Mouse (Mus musculus) heart, postnatal 0 days (tissue): ENCODE measurements around the gene Olfr419. TPM values are rescaled to one million over a fixed set of nuclear protein-coding genes. Genes with fewer than 3 reads are reported as not detected.
A peak's percentile ranks its signal among the peaks of the same experiment; 100 is the strongest.

Source experiments
- ATAC-seq: fragments of 200-750 bp; cut with Nextera tagmentation; 2 replicates; pipeline ENCODE4 v1.8.0; 2017; ENCODE audit warnings: low read depth, moderate number of reproducible peaks, moderate library complexity; ENCODE audit not compliant: insufficient read depth
- DNase-seq: peaks from one replicate; pipeline ENCODE4 v3.0.0-alpha.2; 2016; ENCODE audit warnings: low spot score
- H3K27ac ChIP-seq: fragments of 300-500 bp; sonication (generic); 2 replicates; pipeline ENCODE4 v1.5.1; 2014; ENCODE audit warnings: low read depth, mild to moderate bottlenecking
- H3K27me3 ChIP-seq: fragments of 300-500 bp; sonication (generic); 2 replicates; pipeline ENCODE4 v1.6.1; 2014; ENCODE audit warnings: low read length, mixed read lengths; ENCODE audit not compliant: control insufficient read depth, insufficient read depth
- H3K36me3 ChIP-seq: fragments of 300-500 bp; sonication (generic); replicated peaks from 2 replicates; pipeline ENCODE4 v1.6.1; 2014; ENCODE audit warnings: low read length, mixed read lengths; ENCODE audit not compliant: control insufficient read depth, insufficient read depth
- H3K4me1 ChIP-seq: fragments of 300-500 bp; sonication (generic); 2 replicates; pipeline ENCODE4 v1.6.1; 2014; ENCODE audit warnings: antibody characterized with exemption; ENCODE audit not compliant: control insufficient read depth, insufficient read depth
- H3K4me2 ChIP-seq: fragments of 300-500 bp; sonication (generic); 2 replicates; pipeline ENCODE4 v1.6.1; 2014; ENCODE audit warnings: low read depth, mild to moderate bottlenecking, low read length, moderate library complexity
- H3K4me3 ChIP-seq: fragments of 300-500 bp; sonication (generic); 2 replicates; pipeline ENCODE4 v1.5.1; 2014; ENCODE audit warnings: low read depth, low read length
- H3K9ac ChIP-seq: fragments of 300-500 bp; sonication (generic); replicated peaks from 2 replicates; pipeline ENCODE4 v1.6.1; 2014; ENCODE audit warnings: low read depth, low read length, mixed read lengths
- H3K9me3 ChIP-seq: fragments of 300-500 bp; sonication (generic); replicated peaks from 2 replicates; pipeline ENCODE4 v1.6.1; 2016; ENCODE audit warnings: low read length; ENCODE audit not compliant: control insufficient read depth
- CTCF ChIP-seq: IDR thresholded peaks from 2 replicates; pipeline ENCODE4 v1.5.1; 2016; ENCODE audit warnings: antibody characterized with exemption, control low read depth, low read depth
- EP300 ChIP-seq: IDR thresholded peaks from 2 replicates; pipeline ENCODE4 v1.6.1; 2016; ENCODE audit warnings: antibody characterized with exemption, low read depth
- WGBS: fragments of 180-500 bp; shearing (Covaris S2); extraction: QIAGEN DNeasy Blood & Tissue Kit; methylation state at CpG from one replicate; pipeline ENCODE4 v1.1.7; 2014; 5-methylcytosine and 5-hydroxymethylcytosine counted together
- polyA plus RNA-seq: library from polyadenylated mRNA; unstranded; fragments of >200 nt; fragmentation: Nextera tagmentation; extraction: Ambion mirVana; gene quantifications from 2 replicates; pipeline ENCODE4 v1.2.1, GENCODE M21; 2015
- total RNA-seq: library from RNA; depleted of rRNA; stranded (reverse); fragments of >200 nt; gene quantifications from 2 replicates; pipeline ENCODE4 v1.2.3, GENCODE M21; 2014; ENCODE audit warnings: low replicate concordance

Olfr419 gene
- total and polyA plus RNA-seq, 2 experiments from 2014 or later = not detected

DNA sequence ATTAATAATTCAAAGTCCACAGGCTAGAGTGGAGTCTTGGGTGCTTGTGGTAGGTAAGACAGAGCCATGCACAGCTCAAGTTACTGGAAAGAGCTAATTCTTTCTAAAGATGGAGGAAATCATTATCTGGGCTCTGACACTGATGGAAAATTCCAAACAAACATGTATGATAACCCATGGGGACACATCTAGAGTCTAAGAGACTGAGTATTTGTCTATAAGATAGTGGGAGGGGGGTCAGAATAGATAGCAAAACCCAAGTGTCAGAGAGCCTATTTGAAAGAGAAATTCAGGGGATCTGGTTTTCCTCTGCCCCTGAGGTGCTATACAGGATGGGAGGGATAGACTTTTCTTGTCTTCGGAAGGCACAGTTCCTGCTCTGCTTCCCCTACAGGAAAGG, 5.8 kb downstream of the Olfr419 start:
- H3K36me3 ChIP-seq = peaks cover 9% of the 10 kb centered on the region; the same call in 1 of the 2 replicates
- WGBS = 46% methylated on average over 1 of the region's 1 CpGs
- no peak for DNase-seq
- no peaks in the 10 kb centered on the region for H3K4me1 ChIP-seq
- ATAC-seq = no peak
- H3K4me3 ChIP-seq = no peak overlapping the region
- no peak overlapping the region for H3K27ac ChIP-seq
- no peaks in the 10 kb centered on the region for H3K27me3 ChIP-seq
- no peak overlapping the region for H3K4me2 ChIP-seq
- TF ChIP-seq EP300 = no peak
- no peak for TF ChIP-seq CTCF
- H3K9me3 ChIP-seq = no peaks in the 10 kb centered on the region
- H3K9ac ChIP-seq = no peak overlapping the region

DNA sequence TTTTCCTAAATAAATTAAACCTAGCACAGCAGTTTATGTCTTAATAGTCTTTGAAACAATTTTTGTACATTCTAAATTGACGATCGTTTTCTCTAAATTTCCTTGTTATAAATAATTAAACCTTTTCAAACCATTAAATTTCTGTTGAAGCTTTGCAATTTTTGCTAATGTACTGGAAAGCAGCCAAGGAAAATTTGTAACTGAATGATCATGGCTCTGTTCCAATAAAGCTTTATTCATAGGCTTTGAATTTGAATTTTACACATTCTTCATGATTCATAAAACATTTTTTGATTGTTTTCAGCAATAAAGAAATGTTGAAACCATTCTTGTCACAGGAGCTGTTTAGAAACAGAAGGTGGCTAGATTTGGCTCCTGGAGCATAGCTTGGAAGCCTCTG, 7.2 kb downstream of the Olfr419 start:
- TF ChIP-seq EP300 = no peak
- Histone ChIP-seq H3K4me1 (no peaks in the 10 kb centered on the region), H3K27ac (no peak overlapping the region), H3K9me3 (no peaks in the 10 kb centered on the region), H3K4me2 (no peak overlapping the region), H3K27me3 (no peaks in the 10 kb centered on the region), H3K4me3 (no peak overlapping the region), H3K9ac (no peak overlapping the region), H3K36me3 (peaks cover 9% of the 10 kb centered on the region; the same call in 1 of the 2 replicates)
- ATAC-seq = no peak
- no peak for DNase-seq
- 94% methylated on average over 2 of the region's 2 CpGs for WGBS

DNA sequence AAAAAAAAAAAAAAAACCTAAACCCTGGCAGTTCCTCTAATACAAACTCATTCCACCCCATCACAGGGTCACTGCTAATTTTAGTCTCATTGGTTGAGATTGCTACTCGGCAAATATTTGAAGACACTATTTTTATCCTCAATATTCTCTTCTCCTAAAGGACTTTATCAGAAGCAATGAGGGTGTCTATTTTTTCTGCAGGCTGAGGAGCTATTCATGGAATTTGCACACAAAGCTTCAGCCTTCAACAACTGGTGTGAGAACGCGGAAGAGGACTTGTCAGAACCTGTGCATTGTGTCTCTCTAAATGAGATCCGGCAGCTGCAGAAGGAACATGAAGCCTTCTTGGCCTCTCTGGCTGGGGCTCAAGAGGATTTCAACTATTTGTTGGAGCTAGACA, 11.9 kb downstream of the Olfr419 start:
- Histone ChIP-seq H3K4me3 (no peak overlapping the region), H3K4me2 (peak overlapping the region; percentile 33), H3K36me3 (no peaks in the 10 kb centered on the region), H3K27me3 (no peaks in the 10 kb centered on the region), H3K27ac (peak overlapping the region; percentile 83), H3K9ac (no peak overlapping the region), H3K4me1 (no peaks in the 10 kb centered on the region), H3K9me3 (no peaks in the 10 kb centered on the region)
- peak; percentile 66 for ATAC-seq
- WGBS = 25% methylated on average over 4 of the region's 4 CpGs
- peak; percentile 51 for DNase-seq
- TF ChIP-seq CTCF (no peak), EP300 (no peak)

DNA sequence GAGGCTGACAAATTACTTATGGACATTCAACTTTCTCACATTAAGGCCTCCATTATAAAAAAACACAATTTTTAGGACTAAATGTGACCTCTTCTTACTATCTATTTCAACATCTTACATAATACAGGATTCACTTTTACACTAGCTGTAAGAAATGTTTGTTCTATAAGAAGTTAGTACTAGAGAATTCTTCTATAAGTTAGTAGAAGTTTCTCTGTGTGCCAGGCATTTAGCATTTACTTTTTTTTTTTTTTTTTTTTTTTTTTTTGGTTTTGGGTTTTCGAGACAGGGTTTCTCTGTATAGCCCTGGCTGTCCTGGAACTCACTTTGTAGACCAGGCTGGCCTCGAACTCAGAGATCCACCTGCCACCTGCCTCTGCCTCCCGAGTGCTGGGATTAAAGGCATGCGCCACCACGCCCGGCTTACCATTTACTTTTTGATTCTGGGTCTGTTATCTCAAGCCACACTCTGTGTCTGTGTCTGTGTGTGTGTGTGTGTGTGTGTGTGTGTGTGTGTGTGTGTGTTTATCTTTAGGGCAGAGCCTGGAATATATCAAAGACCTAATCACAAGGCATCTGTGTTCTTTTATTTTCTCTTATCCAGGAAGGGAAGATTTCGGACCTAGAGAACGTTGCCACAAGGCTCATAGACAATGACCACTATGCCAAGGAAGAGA, 35.2 kb downstream of the Olfr419 start:
- Histone ChIP-seq H3K4me2 (no peak overlapping the region), H3K4me3 (no peak overlapping the region), H3K9me3 (no peaks in the 10 kb centered on the region), H3K36me3 (0 out of 2 replicates have a peak, but pooled peaks cover 9% of the 10 kb centered on the region), H3K27ac (no peak overlapping the region), H3K9ac (no peak overlapping the region), H3K27me3 (no peaks in the 10 kb centered on the region), H3K4me1 (no peaks in the 10 kb centered on the region)
- no peak for ATAC-seq
- WGBS = 74% methylated on average over 8 of the region's 8 CpGs
- TF ChIP-seq EP300 (no peak), CTCF (no peak)
- no peak for DNase-seq

DNA sequence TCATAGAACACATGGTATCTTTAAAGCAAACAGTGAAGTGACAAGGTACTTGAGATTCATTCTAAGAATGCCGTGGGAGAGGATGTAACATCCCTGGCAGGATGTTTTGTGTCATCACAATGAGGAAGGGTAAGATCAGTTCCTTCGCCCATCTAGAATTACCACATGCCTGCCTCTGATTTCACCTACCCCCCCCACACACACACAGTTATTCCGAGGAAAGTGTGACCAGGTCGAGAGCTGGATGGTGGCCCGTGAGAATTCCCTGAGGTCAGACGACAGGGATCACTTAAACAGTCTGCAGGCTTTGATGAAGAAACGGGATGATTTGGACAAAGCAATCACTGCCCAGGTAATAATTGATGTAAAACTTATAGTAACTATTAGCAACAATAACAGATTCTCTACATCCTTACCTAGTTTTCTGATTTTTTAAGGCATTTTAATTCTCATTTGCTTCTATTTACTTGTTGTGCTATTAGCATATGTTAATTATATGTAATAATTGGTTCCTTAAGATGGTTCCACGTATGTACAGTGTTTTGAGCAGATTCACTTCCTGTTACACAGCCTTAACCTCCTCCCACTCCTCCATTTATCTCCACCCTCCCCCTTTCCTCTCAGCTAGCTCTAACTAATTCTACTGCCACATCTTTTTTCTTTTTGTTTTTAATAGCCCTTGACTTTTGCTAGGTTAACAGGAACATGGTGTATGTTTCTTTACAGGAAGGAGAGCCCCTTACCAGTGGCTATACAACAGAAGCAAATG, 36.4 kb downstream of the Olfr419 start:
- Histone ChIP-seq H3K9me3 (no peaks in the 10 kb centered on the region), H3K36me3 (0 out of 2 replicates have a peak, but pooled peaks cover 12% of the 10 kb centered on the region), H3K4me1 (no peaks in the 10 kb centered on the region), H3K27me3 (no peaks in the 10 kb centered on the region), H3K27ac (no peak overlapping the region), H3K4me3 (no peak overlapping the region), H3K9ac (no peak overlapping the region), H3K4me2 (no peak overlapping the region)
- DNase-seq (no peak), ATAC-seq (no peak)
- TF ChIP-seq CTCF = no peak
- TF ChIP-seq EP300 = no peak
- WGBS = 55% methylated on average over 8 of the region's 8 CpGs
